Mouse (Mus musculus) erythroblast, embryonic 14.5 days (primary cell): Measurements from ENCODE around the gene Wrap73.

ENCODE experiments used
- GATA1 ChIP-seq: IDR thresholded peaks from 2 replicates; pipeline ENCODE4 v1.6.1; 2012; ENCODE audit warnings: low read length, inconsistent platforms, mixed read lengths
- TAL1 ChIP-seq: IDR thresholded peaks from 3 replicates; pipeline ENCODE4 v1.6.1; 2012; ENCODE audit warnings: low read length, inconsistent platforms, mixed read lengths

DNA sequence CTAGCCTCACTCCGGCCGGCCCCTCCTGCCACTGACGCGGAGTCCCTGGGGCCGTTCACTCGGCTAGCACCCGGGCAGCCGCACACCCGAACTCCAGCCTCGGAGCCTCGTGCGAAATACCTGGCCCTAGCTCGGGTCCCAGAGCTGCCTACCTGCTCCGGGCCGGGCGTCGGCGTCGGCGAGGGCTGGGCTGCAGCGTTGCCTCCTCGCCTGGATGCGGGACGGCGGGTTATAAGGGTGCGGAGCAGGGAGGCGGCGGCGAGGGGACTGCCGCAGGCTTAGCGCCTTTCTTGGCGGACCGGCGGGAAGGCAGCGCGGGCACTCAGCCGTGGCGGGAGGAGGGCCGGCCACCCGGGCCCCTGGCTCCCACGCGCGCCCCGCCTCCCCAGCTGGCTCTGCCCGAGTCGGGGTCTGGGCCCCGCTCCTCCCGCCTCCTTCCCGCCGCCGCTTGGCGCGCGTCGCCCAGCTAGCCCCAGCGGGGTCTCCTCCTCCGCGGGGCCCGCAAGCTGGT lies 2.4 kb upstream of the Wrap73 start:
- no peak for TF ChIP-seq GATA1
- no peak for TF ChIP-seq TAL1
